Mouse (Mus musculus): Measurements from ENCODE around the gene Entr1. TPM values are rescaled to one million over a fixed set of nuclear protein-coding genes. Genes with fewer than 3 reads are reported as not detected.

The Entr1 gene
- polyA plus RNA-seq, 1 experiment = 30.9 TPM

GRCm38 (mm10) chr2:26363481-26363880 is 25.6 kb downstream of the Entr1 start:
- peaks cover 75% of the 10 kb centered on the region for H3K36me3 ChIP-seq (replicated peaks; ENCODE audit: low read length)

GRCm38 (mm10) chr2:26362991-26363390 is 26.1 kb downstream of the Entr1 start:
- Histone ChIP-seq H3K4me3 (replicated peaks) (no peak overlapping the region), H3K4me1 (peaks cover 56% of the 10 kb centered on the region), H3K9me3 (no peaks in the 10 kb centered on the region), H3K36me3 (replicated peaks; ENCODE audit: low read length) (peaks cover 75% of the 10 kb centered on the region), H3K27me3 (replicated peaks) (peaks cover under 1% of the 10 kb centered on the region)
- no peak for TF ChIP-seq GATA1 (IDR thresholded peaks at IDR 0.05; ENCODE audit: borderline replicate concordance, low read length)

More at GRCm38 (mm10) chr2:26363481-26363880, 25.6 kb downstream of the Entr1 start:
- Histone ChIP-seq H3K4me1 (peaks cover 56% of the 10 kb centered on the region), H3K4me3 (replicated peaks) (no peak overlapping the region), H3K27me3 (replicated peaks) (no peaks in the 10 kb centered on the region), H3K9me3 (no peaks in the 10 kb centered on the region)
- no peak for TF ChIP-seq FLI1 (IDR thresholded peaks at IDR 0.05; ENCODE audit: low read length)
- TF ChIP-seq GATA1 (IDR thresholded peaks at IDR 0.05; ENCODE audit: borderline replicate concordance, low read length) = no peak

- peaks cover 72% of the 10 kb centered on the region for H3K36me3 ChIP-seq (replicated peaks; ENCODE audit: low read length)
- TF ChIP-seq FLI1 (IDR thresholded peaks at IDR 0.05; ENCODE audit: low read length) (no peak), GATA1 (IDR thresholded peaks at IDR 0.05; ENCODE audit: borderline replicate concordance, low read length) (no peak)
- no peaks in the 10 kb centered on the region for H3K9me3 ChIP-seq
- H3K27me3 ChIP-seq (replicated peaks) = peaks cover 5% of the 10 kb centered on the region
- H3K4me3 ChIP-seq (replicated peaks) = peak within 1 kb of the TSS; percentile 89
- H3K4me1 ChIP-seq = peaks cover 72% of the 10 kb centered on the region
Observed at GRCm38 (mm10) chr2:26360772-26361171, 28.3 kb downstream of the Entr1 start, which contains the start of gene Card9. Gene Card9 (minus strand): TSS chr2:26360918.

- peaks cover 74% of the 10 kb centered on the region for H3K4me1 ChIP-seq
- H3K36me3 ChIP-seq (replicated peaks; ENCODE audit: low read length) = peaks cover 71% of the 10 kb centered on the region
- H3K9me3 ChIP-seq = no peaks in the 10 kb centered on the region
- H3K4me3 ChIP-seq (replicated peaks) = peak overlapping the region; percentile 89
- peaks cover 5% of the 10 kb centered on the region for H3K27me3 ChIP-seq (replicated peaks)
- TF ChIP-seq GATA1 (IDR thresholded peaks at IDR 0.05; ENCODE audit: borderline replicate concordance, low read length) (no peak), FLI1 (IDR thresholded peaks at IDR 0.05; ENCODE audit: low read length) (no peak)
Observed at GRCm38 (mm10) chr2:26359983-26360382, 29.1 kb downstream of the Entr1 start.

GRCm38 (mm10) chr2:26358667-26359320 is 30.3 kb downstream of the Entr1 start:
- peaks cover 71% of the 10 kb centered on the region for H3K4me1 ChIP-seq
- peaks cover 71% of the 10 kb centered on the region for H3K36me3 ChIP-seq (replicated peaks; ENCODE audit: low read length)
- no peaks in the 10 kb centered on the region for H3K9me3 ChIP-seq
- H3K27me3 ChIP-seq (replicated peaks) = peaks cover 10% of the 10 kb centered on the region
- no peak for TF ChIP-seq GATA1 (IDR thresholded peaks at IDR 0.05; ENCODE audit: borderline replicate concordance, low read length)
- no peak for TF ChIP-seq FLI1 (IDR thresholded peaks at IDR 0.05; ENCODE audit: low read length)
- H3K4me3 ChIP-seq (replicated peaks) = no peak overlapping the region

GRCm38 (mm10) chr2:26357484-26357883 is 31.6 kb downstream of the Entr1 start:
- TF ChIP-seq FLI1 (IDR thresholded peaks at IDR 0.05; ENCODE audit: low read length) = no peak
- no peak for TF ChIP-seq GATA1 (IDR thresholded peaks at IDR 0.05; ENCODE audit: borderline replicate concordance, low read length)
- Histone ChIP-seq H3K9me3 (no peaks in the 10 kb centered on the region), H3K27me3 (replicated peaks) (peaks cover 18% of the 10 kb centered on the region), H3K4me1 (peaks cover 75% of the 10 kb centered on the region), H3K36me3 (replicated peaks; ENCODE audit: low read length) (peaks cover 63% of the 10 kb centered on the region), H3K4me3 (replicated peaks) (no peak overlapping the region)

GRCm38 (mm10) chr2:26356678-26357077 is 32.4 kb downstream of the Entr1 start:
- Histone ChIP-seq H3K36me3 (replicated peaks; ENCODE audit: low read length) (peaks cover 58% of the 10 kb centered on the region), H3K4me3 (replicated peaks) (peak overlapping the region; percentile 34), H3K4me1 (peaks cover 79% of the 10 kb centered on the region), H3K27me3 (replicated peaks) (peaks cover 18% of the 10 kb centered on the region), H3K9me3 (no peaks in the 10 kb centered on the region)
- TF ChIP-seq FLI1 (IDR thresholded peaks at IDR 0.05; ENCODE audit: low read length) (no peak), GATA1 (IDR thresholded peaks at IDR 0.05; ENCODE audit: borderline replicate concordance, low read length) (no peak)

- Histone ChIP-seq H3K27me3 (replicated peaks) (peaks cover 18% of the 10 kb centered on the region), H3K4me3 (replicated peaks) (no peak overlapping the region), H3K4me1 (peaks cover 78% of the 10 kb centered on the region), H3K9me3 (no peaks in the 10 kb centered on the region), H3K36me3 (replicated peaks; ENCODE audit: low read length) (peaks cover 58% of the 10 kb centered on the region)
- TF ChIP-seq GATA1 (IDR thresholded peaks at IDR 0.05; ENCODE audit: borderline replicate concordance, low read length) (no peak), FLI1 (IDR thresholded peaks at IDR 0.05; ENCODE audit: low read length) (no peak)
Observed at GRCm38 (mm10) chr2:26356231-26356630, 32.9 kb downstream of the Entr1 start.

- peaks cover 78% of the 10 kb centered on the region for H3K4me1 ChIP-seq
- H3K4me3 ChIP-seq (replicated peaks) = no peak overlapping the region
- peaks cover 18% of the 10 kb centered on the region for H3K27me3 ChIP-seq (replicated peaks)
- peaks cover 70% of the 10 kb centered on the region for H3K36me3 ChIP-seq (replicated peaks; ENCODE audit: low read length)
- H3K9me3 ChIP-seq = no peaks in the 10 kb centered on the region
- TF ChIP-seq FLI1 (IDR thresholded peaks at IDR 0.05; ENCODE audit: low read length) (no peak), GATA1 (IDR thresholded peaks at IDR 0.05; ENCODE audit: borderline replicate concordance, low read length) (no peak)
Observed at GRCm38 (mm10) chr2:26354401-26354800, 34.7 kb downstream of the Entr1 start.

- TF ChIP-seq FLI1 (IDR thresholded peaks at IDR 0.05; ENCODE audit: low read length) (no peak), GATA1 (IDR thresholded peaks at IDR 0.05; ENCODE audit: borderline replicate concordance, low read length) (no peak)
- Histone ChIP-seq H3K4me3 (replicated peaks) (peak overlapping the region; percentile 98), H3K36me3 (replicated peaks; ENCODE audit: low read length) (peaks cover 70% of the 10 kb centered on the region), H3K27me3 (replicated peaks) (peaks cover 18% of the 10 kb centered on the region), H3K4me1 (peaks cover 80% of the 10 kb centered on the region), H3K9me3 (no peaks in the 10 kb centered on the region)
Observed at GRCm38 (mm10) chr2:26353066-26353980, 35.8 kb downstream of the Entr1 start.
